Mouse (Mus musculus): Measurements from ENCODE around the gene Tspan7. TPM values are rescaled to one million over a fixed set of nuclear protein-coding genes. Genes with fewer than 3 reads are reported as not detected.

Tspan7 gene
- polyA plus RNA-seq, 1 experiment from 2014 or later, result 55.9 TPM

GRCm38 (mm10) chrX:10558625-10559024 lies 73.7 kb downstream of the Tspan7 start:
- Histone ChIP-seq H3K9me3 (no peaks in the 10 kb centered on the region), H3K36me3 (no peaks in the 10 kb centered on the region), H3K27ac (no peak overlapping the region), H3K4me2 (replicated peaks) (no peak overlapping the region), H3K4me3 (no peak overlapping the region), H3K27me3 (no peaks in the 10 kb centered on the region), H3K9ac (no peak overlapping the region), H3K4me1 (no peaks in the 10 kb centered on the region)
- no peak for ATAC-seq (ENCODE audit: low FRiP score, low read depth)
- 64% methylated on average over 2 of the region's 2 CpGs for WGBS

- H3K36me3 ChIP-seq, result no peaks in the 10 kb centered on the region
- no peak overlapping the region for H3K27ac ChIP-seq
- no peaks in the 10 kb centered on the region for H3K9me3 ChIP-seq
- H3K4me3 ChIP-seq, result no peak overlapping the region
- H3K9ac ChIP-seq, result no peak overlapping the region
- no peak overlapping the region for H3K4me2 ChIP-seq (replicated peaks)
- ATAC-seq (ENCODE audit: low FRiP score, low read depth), result no peak
- 58% methylated on average over 3 of the region's 3 CpGs for WGBS
- no peaks in the 10 kb centered on the region; the same call in 1 of the 2 replicates for H3K27me3 ChIP-seq
- H3K4me1 ChIP-seq, result no peaks in the 10 kb centered on the region
Measured at GRCm38 (mm10) chrX:10565811-10566210, 80.9 kb downstream of the Tspan7 start.

GRCm38 (mm10) chrX:10574523-10574922 lies 89.6 kb downstream of the Tspan7 start:
- H3K4me3 ChIP-seq, result no peak overlapping the region
- no peaks in the 10 kb centered on the region for H3K27me3 ChIP-seq
- no peaks in the 10 kb centered on the region for H3K4me1 ChIP-seq
- no peak for ATAC-seq (ENCODE audit: low FRiP score, low read depth)
- 37% methylated on average over 3 of the region's 3 CpGs for WGBS
- no peak overlapping the region for H3K4me2 ChIP-seq (replicated peaks)
- H3K27ac ChIP-seq, result no peak overlapping the region
- H3K9me3 ChIP-seq, result no peaks in the 10 kb centered on the region
- H3K9ac ChIP-seq, result no peak overlapping the region
- H3K36me3 ChIP-seq, result no peaks in the 10 kb centered on the region

GRCm38 (mm10) chrX:10575406-10575805 lies 90.4 kb downstream of the Tspan7 start:
- no peak for ATAC-seq (ENCODE audit: low FRiP score, low read depth)
- Histone ChIP-seq H3K27ac (no peak overlapping the region), H3K9ac (no peak overlapping the region), H3K27me3 (no peaks in the 10 kb centered on the region), H3K36me3 (no peaks in the 10 kb centered on the region), H3K4me2 (replicated peaks) (no peak overlapping the region), H3K9me3 (no peaks in the 10 kb centered on the region), H3K4me1 (no peaks in the 10 kb centered on the region), H3K4me3 (no peak overlapping the region)
- WGBS, result 43% methylated on average over 2 of the region's 2 CpGs

- H3K36me3 ChIP-seq, result no peaks in the 10 kb centered on the region
- no peaks in the 10 kb centered on the region for H3K4me1 ChIP-seq
- 75% methylated on average over 4 of the region's 4 CpGs for WGBS
- H3K27me3 ChIP-seq, result no peaks in the 10 kb centered on the region
- no peaks in the 10 kb centered on the region for H3K9me3 ChIP-seq
- H3K27ac ChIP-seq, result no peak overlapping the region
- no peak overlapping the region for H3K4me3 ChIP-seq
- H3K9ac ChIP-seq, result no peak overlapping the region
- no peak overlapping the region for H3K4me2 ChIP-seq (replicated peaks)
- ATAC-seq (ENCODE audit: low FRiP score, low read depth), result no peak
Measured at GRCm38 (mm10) chrX:10576349-10576748, 91.4 kb downstream of the Tspan7 start.

GRCm38 (mm10) chrX:10577356-10577755 lies 92.4 kb downstream of the Tspan7 start:
- Histone ChIP-seq H3K4me1 (no peaks in the 10 kb centered on the region), H3K36me3 (no peaks in the 10 kb centered on the region), H3K4me3 (no peak overlapping the region), H3K9me3 (no peaks in the 10 kb centered on the region), H3K27ac (no peak overlapping the region), H3K27me3 (no peaks in the 10 kb centered on the region), H3K9ac (no peak overlapping the region), H3K4me2 (replicated peaks) (no peak overlapping the region)
- WGBS, result 4% methylated on average over 1 of the region's 1 CpGs
- no peak; the same call in 1 of the 2 replicates for ATAC-seq (ENCODE audit: low FRiP score, low read depth)

GRCm38 (mm10) chrX:10582731-10583130 lies 97.8 kb downstream of the Tspan7 start:
- WGBS, result 92% methylated on average over 4 of the region's 4 CpGs
- Histone ChIP-seq H3K4me3 (no peak overlapping the region), H3K4me1 (no peaks in the 10 kb centered on the region), H3K27me3 (no peaks in the 10 kb centered on the region), H3K9ac (no peak overlapping the region), H3K9me3 (no peaks in the 10 kb centered on the region), H3K36me3 (no peaks in the 10 kb centered on the region), H3K27ac (no peak overlapping the region), H3K4me2 (replicated peaks) (no peak overlapping the region)
- no peak for ATAC-seq (ENCODE audit: low FRiP score, low read depth)

- Histone ChIP-seq H3K4me3 (no peak overlapping the region), H3K36me3 (no peaks in the 10 kb centered on the region), H3K27ac (no peak overlapping the region), H3K4me1 (no peaks in the 10 kb centered on the region), H3K9me3 (no peaks in the 10 kb centered on the region), H3K27me3 (no peaks in the 10 kb centered on the region), H3K9ac (no peak overlapping the region), H3K4me2 (replicated peaks) (no peak overlapping the region)
- WGBS, result 65% methylated on average over 3 of the region's 3 CpGs
- ATAC-seq (ENCODE audit: low FRiP score, low read depth), result no peak
Measured at GRCm38 (mm10) chrX:10592244-10592643, 107.3 kb downstream of the Tspan7 start.

- Histone ChIP-seq H3K36me3 (no peaks in the 10 kb centered on the region), H3K27ac (no peak overlapping the region), H3K27me3 (no peaks in the 10 kb centered on the region), H3K4me3 (no peak overlapping the region), H3K4me1 (no peaks in the 10 kb centered on the region), H3K9ac (no peak overlapping the region), H3K9me3 (no peaks in the 10 kb centered on the region), H3K4me2 (replicated peaks) (no peak overlapping the region)
- no peak for ATAC-seq (ENCODE audit: low FRiP score, low read depth)
- WGBS, result 96% methylated on average over 7 of the region's 7 CpGs
Measured at GRCm38 (mm10) chrX:10593561-10593960, 108.6 kb downstream of the Tspan7 start.

GRCm38 (mm10) chrX:10617119-10617518 lies 132.2 kb downstream of the Tspan7 start:
- no peak for ATAC-seq (ENCODE audit: low FRiP score, low read depth)
- H3K4me3 ChIP-seq, result no peak overlapping the region
- H3K27ac ChIP-seq, result no peak overlapping the region
- H3K27me3 ChIP-seq, result no peaks in the 10 kb centered on the region
- 11% methylated on average over 5 of the region's 5 CpGs for WGBS
- no peaks in the 10 kb centered on the region for H3K4me1 ChIP-seq
- H3K4me2 ChIP-seq (replicated peaks), result no peak overlapping the region
- H3K36me3 ChIP-seq, result no peaks in the 10 kb centered on the region
- no peak overlapping the region for H3K9ac ChIP-seq
- H3K9me3 ChIP-seq, result no peaks in the 10 kb centered on the region

GRCm38 (mm10) chrX:10641062-10641461 lies 156.1 kb downstream of the Tspan7 start:
- Histone ChIP-seq H3K4me3 (no peak overlapping the region), H3K4me2 (replicated peaks) (no peak overlapping the region), H3K27ac (no peak overlapping the region), H3K4me1 (no peaks in the 10 kb centered on the region), H3K27me3 (no peaks in the 10 kb centered on the region), H3K9me3 (no peaks in the 10 kb centered on the region), H3K9ac (no peak overlapping the region), H3K36me3 (no peaks in the 10 kb centered on the region)
- ATAC-seq (ENCODE audit: low FRiP score, low read depth), result no peak
